Mouse (Mus musculus): ENCODE measurements around the gene Nfix.

Nfix gene

DNA sequence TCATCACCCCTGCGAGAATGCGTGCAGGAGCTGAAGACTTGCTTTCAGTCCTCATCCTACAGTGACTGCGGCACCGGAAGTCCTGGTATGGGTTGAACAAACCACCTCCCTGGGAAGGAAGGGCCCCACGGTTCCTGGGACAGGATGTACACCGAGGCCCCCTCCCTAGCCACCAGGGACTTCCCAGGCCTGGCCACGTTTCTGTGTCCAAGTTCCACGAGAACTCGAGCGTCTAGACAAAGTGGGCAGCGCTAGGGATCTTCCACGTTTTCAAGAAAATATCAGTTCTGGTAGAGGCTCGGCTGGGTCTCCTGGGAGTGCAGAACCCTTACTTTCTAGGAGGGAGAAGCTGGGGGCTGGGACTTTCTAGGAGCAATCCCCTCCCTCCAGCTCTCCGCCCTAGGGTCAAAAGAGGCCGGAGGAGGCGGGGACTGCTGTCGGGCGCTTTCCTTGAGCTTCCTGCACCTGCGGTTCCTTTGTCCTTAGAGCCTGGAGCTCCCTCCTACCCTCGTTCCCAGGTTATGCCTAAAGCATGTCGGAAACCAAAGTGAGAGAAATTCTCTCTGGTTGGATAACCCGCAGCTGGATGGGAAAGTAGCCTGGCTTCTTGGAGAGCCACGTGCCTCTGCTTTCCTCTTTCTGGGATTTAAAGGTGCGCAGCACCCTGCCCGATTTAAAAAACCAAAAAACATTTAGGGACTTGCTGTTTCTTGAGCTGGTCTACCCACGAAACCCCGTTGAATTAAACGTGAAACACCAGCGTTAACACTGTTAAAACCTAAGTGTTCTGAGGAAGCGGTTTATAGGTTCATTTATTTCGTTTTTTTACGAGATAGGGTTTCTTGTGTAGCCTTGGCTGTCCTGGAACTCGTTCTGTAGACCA lies 140.0 kb downstream of the Nfix start:
- DNase-seq = no peak

DNA sequence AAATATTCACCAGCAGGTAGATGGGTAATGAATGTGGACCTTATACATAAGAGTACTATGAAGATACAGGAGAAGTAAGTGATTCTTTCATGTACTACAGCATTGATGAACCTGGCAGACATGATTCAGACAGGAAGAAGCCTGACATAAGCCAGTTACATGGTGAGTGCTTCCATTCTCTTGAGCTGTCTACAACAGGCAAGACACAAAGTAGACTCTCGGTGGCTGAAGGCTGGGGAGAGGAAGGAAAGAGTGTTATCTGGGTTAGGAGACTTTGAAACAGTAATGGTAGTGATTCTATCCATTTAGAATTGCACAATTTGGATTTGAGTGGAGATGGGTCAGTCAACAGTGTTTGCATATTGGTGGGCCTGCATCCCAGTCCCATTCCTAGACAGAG lies 141.2 kb downstream of the Nfix start:
- DNase-seq = no peak

DNA sequence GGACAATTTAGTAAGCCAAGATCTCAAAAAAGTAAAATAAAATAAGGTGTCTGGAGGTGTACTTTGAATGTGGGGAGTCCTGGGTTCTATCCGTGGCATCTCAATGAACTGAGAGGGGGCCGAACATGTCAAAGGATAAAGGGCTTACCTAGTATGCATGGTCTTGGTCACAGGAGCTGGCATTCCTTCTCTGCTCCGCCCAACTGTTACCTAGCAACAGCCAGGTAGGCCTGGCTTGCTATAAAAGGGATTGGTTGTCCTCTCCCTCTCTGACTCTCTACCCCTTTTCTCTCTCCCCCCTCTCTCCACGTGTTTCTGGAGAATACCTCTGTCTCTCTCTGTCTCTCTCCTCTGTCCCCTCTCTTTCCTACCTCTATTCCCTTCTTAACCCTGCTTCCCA lies 142.5 kb downstream of the Nfix start:
- DNase-seq = no peak

DNA sequence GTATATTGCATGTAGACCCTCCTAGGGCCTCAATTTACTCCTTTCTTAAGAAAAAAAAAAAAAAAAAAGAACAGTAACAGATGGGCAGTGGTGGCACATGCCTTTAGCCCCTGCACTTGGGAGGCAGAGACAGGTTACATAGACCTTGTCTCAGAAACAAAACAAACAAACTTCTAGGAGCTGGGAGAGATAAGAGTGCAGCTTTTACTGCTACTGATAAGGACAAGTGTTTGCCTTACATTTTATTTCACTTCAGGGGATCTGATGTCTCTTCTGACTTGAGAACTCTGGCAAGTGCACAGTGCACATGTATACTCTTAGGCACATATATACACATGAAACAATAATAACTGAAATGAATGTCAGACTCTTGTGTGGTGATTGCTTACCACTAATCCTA lies 142.9 kb downstream of the Nfix start:
- no peak for DNase-seq

DNA sequence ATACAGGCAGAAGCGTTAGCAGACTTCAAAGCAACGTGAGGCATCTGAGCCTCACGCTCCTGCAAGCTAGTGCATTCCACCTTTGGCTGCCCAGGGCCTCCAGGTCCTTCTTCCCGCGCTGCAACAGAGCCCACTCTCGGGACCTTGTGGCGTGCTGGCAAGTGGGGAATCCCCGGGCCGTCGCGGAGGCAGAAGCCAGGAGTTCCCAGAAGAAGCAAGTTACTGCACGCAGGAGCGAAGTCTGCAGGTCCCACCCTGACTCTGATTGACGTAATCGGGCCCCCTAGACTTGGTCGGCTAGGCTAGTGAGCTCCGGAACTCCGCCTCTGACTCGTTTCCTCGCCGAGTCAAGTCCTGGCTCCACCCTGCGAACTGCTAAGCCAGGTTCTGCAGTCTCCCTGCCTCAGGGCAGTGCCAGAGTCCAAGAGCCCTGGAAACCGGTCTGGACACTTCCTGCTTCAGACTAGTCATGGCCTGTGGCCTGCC lies 143.5 kb downstream of the Nfix start:
- no peak for DNase-seq

DNA sequence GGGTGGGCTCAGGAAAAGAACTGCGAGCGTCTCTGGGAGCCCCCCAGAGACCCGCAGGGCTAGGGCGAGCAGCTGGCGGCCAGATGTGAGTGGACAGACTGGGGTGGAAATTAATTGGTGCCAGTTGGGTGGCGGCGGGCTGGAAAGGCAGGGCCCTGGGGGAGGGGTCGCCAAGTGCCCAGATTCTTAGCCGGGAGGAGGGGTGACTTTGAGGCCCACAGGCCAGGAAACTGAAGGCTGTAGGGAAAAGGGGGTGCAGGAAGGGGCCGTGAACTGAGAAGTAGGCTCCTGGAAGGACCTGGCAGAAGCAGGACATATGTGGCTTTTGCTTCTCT lies 144.0 kb downstream of the Nfix start:
- DNase-seq = no peak

DNA sequence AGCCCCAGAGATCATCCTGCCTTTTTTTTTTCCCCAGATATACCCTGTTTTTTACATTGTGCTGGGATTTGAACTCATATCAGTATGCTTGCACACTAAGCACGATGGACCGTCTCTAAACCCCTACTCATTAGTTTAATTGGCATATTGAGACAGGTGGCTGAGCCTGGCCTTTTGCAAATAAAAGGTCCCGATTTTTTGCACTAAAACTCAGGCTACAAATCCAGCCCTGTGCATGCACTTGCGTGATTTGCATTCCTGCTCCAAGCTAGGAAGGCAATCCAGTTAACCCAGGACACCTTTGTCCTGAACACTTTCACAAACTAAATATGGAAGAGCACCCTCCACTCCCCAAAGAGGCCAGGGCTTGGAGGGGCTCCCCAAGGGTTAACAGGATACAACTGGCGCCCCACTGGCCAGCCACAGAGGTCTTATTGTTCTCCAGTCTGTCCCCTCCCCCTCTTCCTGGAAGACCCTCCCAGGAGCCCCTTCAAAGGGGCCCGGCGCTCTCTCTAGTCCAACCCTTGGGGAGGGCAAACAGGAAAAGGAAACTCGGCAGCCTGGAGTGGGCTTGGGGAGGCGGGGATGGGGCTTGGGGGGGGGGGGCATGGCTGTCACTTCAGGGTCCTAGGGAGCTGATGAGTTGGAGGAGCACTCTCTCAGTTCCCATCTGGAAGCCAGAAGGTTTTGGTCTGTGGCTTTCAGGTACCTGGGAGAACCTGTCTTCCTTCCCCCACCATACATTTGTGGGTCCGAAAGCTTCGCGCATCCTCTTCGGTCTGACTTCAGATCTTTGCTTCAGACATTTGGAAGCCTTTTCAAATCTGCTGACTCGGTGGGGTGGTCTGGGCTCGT lies 144.6 kb downstream of the Nfix start:
- no peak for DNase-seq

DNA sequence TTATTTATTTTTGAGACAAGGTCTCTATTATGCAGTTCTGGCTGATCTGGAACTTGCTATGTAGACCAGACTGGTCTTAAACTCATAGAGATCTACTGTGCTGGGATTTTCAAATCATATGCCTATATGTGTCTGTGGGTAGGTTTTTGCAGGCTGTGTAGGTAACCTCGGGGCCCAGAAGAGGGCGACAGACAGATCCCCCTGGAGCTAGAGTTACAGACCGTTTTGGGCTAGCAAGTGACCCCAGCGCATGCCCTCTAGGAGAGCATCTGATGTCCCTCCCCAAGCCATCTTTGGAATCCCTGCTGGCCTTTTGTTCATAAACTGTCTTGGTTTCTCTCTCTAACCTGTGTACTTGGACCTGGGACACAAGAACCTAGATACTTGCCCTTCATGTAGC lies 145.5 kb downstream of the Nfix start:
- DNase-seq = no peak

DNA sequence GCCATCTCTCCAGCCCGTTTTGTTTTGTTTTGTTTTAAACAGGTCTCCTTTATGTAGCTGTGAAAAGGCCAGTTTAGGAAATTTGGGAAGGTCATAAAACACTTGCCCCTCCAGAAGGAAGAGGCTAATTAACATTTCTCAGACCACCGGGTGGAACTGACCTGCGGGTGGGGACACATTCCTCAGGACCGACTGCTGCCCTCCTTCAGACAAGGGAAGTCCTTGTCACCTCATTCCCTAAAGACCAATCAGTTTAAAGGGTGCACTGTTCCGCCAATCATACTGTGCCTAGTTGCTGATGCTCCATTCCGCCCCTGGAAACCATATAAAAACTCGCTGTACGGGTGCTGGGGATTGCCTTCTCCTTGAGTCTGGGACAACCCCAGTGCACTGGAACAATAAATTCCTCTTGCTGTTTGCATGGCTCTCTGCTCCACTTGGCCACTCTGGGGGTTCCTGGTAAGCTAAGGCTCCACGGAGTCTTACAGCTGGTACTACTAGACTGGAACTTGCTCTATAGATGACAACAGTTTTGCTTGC lies 147.0 kb downstream of the Nfix start:
- no peak for DNase-seq

DNA sequence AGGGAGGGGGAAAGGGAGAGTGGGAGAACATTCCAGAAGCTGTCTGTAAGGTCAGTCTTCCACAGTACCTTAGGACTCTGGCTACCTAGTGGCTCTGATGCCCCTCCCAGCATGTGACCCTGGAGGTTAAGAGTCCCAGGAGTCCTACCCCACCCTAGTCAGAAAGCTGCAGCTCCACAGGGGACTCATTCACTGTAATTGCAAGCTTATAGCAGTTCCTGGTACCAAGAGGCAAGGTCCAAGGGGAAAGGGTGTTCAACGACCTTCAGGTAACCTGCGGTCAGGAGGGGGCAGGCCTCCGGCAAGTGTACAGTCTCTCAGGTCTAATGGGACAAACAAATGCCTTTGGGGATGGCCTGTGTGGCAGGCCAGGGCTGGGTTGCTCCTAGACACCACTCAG lies 149.9 kb downstream of the Nfix start:
- DNase-seq = no peak
